Mouse (Mus musculus): ENCODE results near the gene Kctd17.

- TF ChIP-seq CTCF (IDR thresholded peaks at IDR 0.05; ENCODE audit: extremely low read depth, insufficient read length, insufficient replicate concordance, low read depth, low read length) (no peak), POLR2A (IDR thresholded peaks at IDR 0.05; ENCODE audit: low read depth, low read length) (no peak)
Observed at GRCm38 (mm10) chr15:78468379-78468937, 40.1 kb downstream of the Kctd17 start, which contains the start of gene Tmprss6.

All from small intestine, adult 2 months (tissue).